Mouse (Mus musculus) forebrain, embryonic 14.5 days (tissue): ENCODE data around the gene Aldh1a2. TPM values are rescaled to one million over a fixed set of nuclear protein-coding genes. Genes with fewer than 3 reads are reported as not detected.

Experiments used
- ATAC-seq: fragments of 200-750 bp; cut with Nextera tagmentation; 2 replicates; pipeline ENCODE4 v1.8.0; 2017; ENCODE audit warnings: mild to moderate bottlenecking, moderate library complexity
- DNase-seq: peaks from one replicate; pipeline ENCODE4 v3.0.0-alpha.2; 2015; ENCODE audit warnings: low spot score
- H3K27ac ChIP-seq: fragments of 300-500 bp; sonication (generic); 2 replicates; pipeline ENCODE4 v1.5.1; 2014; ENCODE audit warnings: low read depth, mild to moderate bottlenecking, control low read depth, low read length, moderate library complexity
- H3K27me3 ChIP-seq: fragments of 300-500 bp; sonication (generic); replicated peaks from 2 replicates; pipeline ENCODE4 v1.6.1; 2014; ENCODE audit warnings: low read length, control low read depth, mixed read lengths; ENCODE audit not compliant: control insufficient read depth, insufficient read depth
- H3K36me3 ChIP-seq: fragments of 300-500 bp; sonication (generic); 2 replicates; pipeline ENCODE4 v1.6.1; 2014; ENCODE audit warnings: low read length, control low read depth; ENCODE audit not compliant: control insufficient read depth, insufficient read depth
- H3K4me1 ChIP-seq: fragments of 300-500 bp; sonication (generic); 2 replicates; pipeline ENCODE4 v1.6.1; 2014; ENCODE audit warnings: antibody characterized with exemption, low read length, control low read depth; ENCODE audit not compliant: control insufficient read depth, insufficient read depth
- H3K4me2 ChIP-seq: fragments of 300-500 bp; sonication (generic); 2 replicates; pipeline ENCODE4 v1.6.1; 2014; ENCODE audit warnings: mild to moderate bottlenecking, control low read depth, low read length
- H3K4me3 ChIP-seq: fragments of 300-500 bp; sonication (generic); 2 replicates; pipeline ENCODE4 v1.5.1; 2014; ENCODE audit warnings: low read depth, low read length, control low read depth
- H3K9ac ChIP-seq: fragments of 300-500 bp; sonication (generic); 2 replicates; pipeline ENCODE4 v1.6.1; 2014; ENCODE audit warnings: mild to moderate bottlenecking, low read length, control low read depth, moderate library complexity
- H3K9me3 ChIP-seq: fragments of 300-500 bp; sonication (generic); replicated peaks from 2 replicates; pipeline ENCODE4 v1.6.1; 2016; ENCODE audit warnings: low read length, control low read depth, mixed read lengths; ENCODE audit not compliant: control insufficient read depth
- WGBS: fragments of 180-500 bp; shearing (Covaris S2); extraction: QIAGEN DNeasy Blood & Tissue Kit; methylation state at CpG from one replicate; pipeline ENCODE4 v1.1.7; 2014; 5-methylcytosine and 5-hydroxymethylcytosine counted together
- polyA plus RNA-seq: library from polyadenylated mRNA; unstranded; fragments of >200 nt; fragmentation: Nextera tagmentation; extraction: Ambion mirVana; gene quantifications from 2 replicates; pipeline ENCODE4 v1.2.1, GENCODE M21; 2014

Gene Aldh1a2
- polyA plus RNA-seq, 1 experiment from 2014 or later, result 12.4 TPM

DNA sequence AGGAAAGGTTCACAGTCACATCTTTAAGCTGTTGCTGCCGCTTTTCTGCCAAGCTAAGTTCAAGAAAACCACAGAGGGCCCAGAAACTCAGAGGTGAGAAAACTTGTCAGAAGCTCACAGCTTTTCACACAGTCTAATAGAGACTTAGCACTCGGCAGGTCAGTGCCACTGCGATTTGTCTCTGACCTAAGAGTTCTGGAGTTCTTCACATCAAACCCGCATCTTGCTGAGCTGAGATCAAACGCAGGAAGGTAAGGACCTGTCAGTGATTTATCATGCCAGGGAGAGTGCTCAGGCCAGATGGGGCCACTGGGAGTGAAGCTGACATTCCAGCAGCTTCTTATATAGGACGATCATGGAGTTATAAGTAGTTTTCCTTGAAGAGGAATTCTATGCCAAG, 14.4 kb downstream of the Aldh1a2 start:
- Histone ChIP-seq H3K27ac (no peak overlapping the region), H3K4me1 (no peaks in the 10 kb centered on the region), H3K9me3 (no peaks in the 10 kb centered on the region), H3K4me3 (no peak overlapping the region), H3K27me3 (peaks cover 17% of the 10 kb centered on the region; the same call in 1 of the 2 replicates), H3K36me3 (no peaks in the 10 kb centered on the region), H3K9ac (no peak overlapping the region), H3K4me2 (no peak overlapping the region)
- ATAC-seq, result no peak
- no peak for DNase-seq
- WGBS, result 31% methylated on average over 6 of the region's 6 CpGs

DNA sequence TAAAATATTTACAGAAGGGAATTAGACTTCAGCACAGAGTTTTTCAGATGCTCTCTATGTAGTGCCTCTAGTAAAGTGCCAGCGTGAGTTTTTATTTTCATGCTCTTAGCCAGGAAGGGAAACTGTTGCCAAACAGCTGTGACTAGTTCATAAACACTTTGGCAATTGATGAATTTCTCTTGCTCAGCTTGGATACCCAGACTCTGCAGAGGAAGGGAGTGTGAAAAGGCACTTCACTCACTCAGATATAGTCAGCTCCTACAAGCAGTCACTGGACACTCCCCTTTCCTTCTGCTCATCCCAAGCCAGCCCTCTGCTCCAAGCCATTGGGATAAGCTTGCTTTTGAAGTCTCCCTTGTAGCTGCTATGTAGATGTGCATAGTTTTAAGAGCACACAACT, 21.0 kb downstream of the Aldh1a2 start:
- no peak overlapping the region for H3K27ac ChIP-seq
- ATAC-seq, result no peak
- WGBS, result 79% methylated on average over 1 of the region's 1 CpGs

DNA sequence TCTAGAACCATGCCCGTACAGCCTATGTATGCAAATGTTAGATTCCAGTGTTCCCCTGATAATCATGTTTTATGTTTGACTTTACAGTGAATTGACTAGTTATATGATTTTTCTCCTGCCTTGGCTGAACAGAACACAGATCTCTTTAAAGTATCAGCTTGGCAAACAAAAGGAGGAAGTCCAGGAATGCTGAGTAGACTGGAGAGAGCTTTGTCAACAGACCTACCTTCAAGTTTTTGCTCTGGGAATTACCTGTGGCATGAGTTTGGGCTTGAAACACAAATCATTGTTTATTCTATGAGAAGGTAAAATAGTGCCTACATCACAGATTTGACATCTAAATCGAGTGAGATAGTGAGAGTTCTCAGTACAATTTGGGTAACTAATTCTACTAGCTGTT, 24.3 kb downstream of the Aldh1a2 start:
- WGBS, result 82% methylated on average over 2 of the region's 2 CpGs
- no peak for ATAC-seq
- no peaks in the 10 kb centered on the region for H3K4me1 ChIP-seq

More for the DNA sequence above, 21.0 kb downstream of the Aldh1a2 start:
- H3K9me3 ChIP-seq, result no peaks in the 10 kb centered on the region
- H3K4me3 ChIP-seq, result no peak overlapping the region
- 0 out of 2 replicates have a peak, but pooled peaks cover 3% of the 10 kb centered on the region for H3K27me3 ChIP-seq
- peak; percentile 44 for DNase-seq
- no peaks in the 10 kb centered on the region for H3K4me1 ChIP-seq
- H3K36me3 ChIP-seq, result no peaks in the 10 kb centered on the region
- H3K4me2 ChIP-seq, result no peak overlapping the region
- H3K9ac ChIP-seq, result no peak overlapping the region

DNA sequence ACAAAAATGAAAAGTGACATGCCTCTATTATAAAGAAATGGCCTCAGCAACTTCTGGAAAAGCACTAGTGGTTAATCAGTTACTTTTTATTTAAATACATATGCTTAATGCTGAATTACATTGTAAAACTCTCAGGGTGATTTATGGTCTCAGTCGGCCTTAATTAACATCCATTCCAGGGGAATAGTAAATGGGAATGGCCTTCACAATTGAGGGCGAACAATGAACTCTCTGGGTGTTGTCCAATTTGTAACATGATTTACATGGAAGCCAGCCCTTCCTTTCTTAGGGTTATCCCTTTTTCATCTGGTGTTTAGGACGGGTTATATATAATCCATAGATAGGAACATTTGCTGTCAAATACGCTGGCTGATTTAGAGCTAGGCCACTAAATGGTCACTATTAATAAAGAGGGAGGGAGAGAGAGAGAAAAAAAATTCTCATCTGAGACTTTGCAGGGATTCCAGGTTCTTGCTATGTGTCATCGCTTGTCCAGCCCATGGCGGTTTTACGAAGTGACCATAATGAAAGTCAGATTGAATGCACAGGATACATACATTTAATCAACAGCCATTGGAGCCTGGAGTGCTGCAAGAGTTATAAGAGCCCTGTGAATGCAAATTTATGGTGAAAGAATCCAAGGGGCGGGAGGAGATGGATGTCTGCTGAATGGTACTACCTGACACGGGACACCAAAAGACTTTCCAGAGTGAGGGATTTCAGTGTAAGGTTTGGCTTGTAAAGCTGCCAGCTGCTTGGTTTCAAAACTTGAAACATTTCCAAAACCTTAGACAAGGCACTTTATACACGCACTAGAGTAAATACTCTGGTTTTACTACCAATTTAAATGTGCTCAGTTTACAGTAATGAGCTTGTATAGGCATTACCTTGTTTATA, 26.2 kb downstream of the Aldh1a2 start:
- H3K9me3 ChIP-seq, result no peaks in the 10 kb centered on the region
- H3K4me2 ChIP-seq, result no peak overlapping the region
- no peaks in the 10 kb centered on the region for H3K4me1 ChIP-seq
- no peak overlapping the region for H3K4me3 ChIP-seq
- H3K36me3 ChIP-seq, result no peaks in the 10 kb centered on the region
- DNase-seq (peak; percentile 36), ATAC-seq (no peak)
- no peaks in the 10 kb centered on the region for H3K27me3 ChIP-seq
- no peak overlapping the region for H3K27ac ChIP-seq
- 51% methylated on average over 10 of the region's 10 CpGs for WGBS
- no peak overlapping the region for H3K9ac ChIP-seq

More for the DNA sequence above, 24.3 kb downstream of the Aldh1a2 start:
- Histone ChIP-seq H3K27me3 (no peaks in the 10 kb centered on the region), H3K4me3 (no peak overlapping the region), H3K9me3 (no peaks in the 10 kb centered on the region), H3K4me2 (no peak overlapping the region), H3K9ac (no peak overlapping the region), H3K27ac (no peak overlapping the region), H3K36me3 (no peaks in the 10 kb centered on the region)
- DNase-seq, result no peak

GRCm38 (mm10) chr9:71242412-71242781, 26.8 kb downstream of the Aldh1a2 start:
- no peaks in the 10 kb centered on the region for H3K36me3 ChIP-seq
- no peak overlapping the region for H3K27ac ChIP-seq
- no peak overlapping the region for H3K9ac ChIP-seq
- H3K4me3 ChIP-seq, result no peak overlapping the region
- H3K9me3 ChIP-seq, result no peaks in the 10 kb centered on the region
- DNase-seq (no peak), ATAC-seq (no peak)
- H3K4me1 ChIP-seq, result no peaks in the 10 kb centered on the region
- H3K4me2 ChIP-seq, result no peak overlapping the region
- no peaks in the 10 kb centered on the region for H3K27me3 ChIP-seq
- WGBS, result 65% methylated on average over 5 of the region's 5 CpGs

DNA sequence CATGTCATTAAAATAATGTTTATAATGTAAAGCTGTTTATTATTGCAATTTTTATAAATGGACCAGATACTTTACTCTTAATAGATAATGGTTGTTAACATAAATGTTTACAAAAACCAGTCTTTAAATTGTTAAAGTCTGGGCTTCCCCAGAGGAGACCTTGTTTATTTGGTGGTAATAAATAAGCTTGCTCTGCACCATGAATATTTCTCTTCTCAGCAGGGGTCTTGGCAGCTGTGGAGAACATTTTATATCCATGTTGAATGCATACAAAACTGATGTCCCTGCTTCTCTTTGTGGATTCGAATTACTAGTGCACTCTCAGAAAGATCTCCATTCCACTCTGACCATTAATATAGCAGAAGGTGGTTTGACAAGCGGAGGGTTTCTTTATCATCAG, 38.8 kb downstream of the Aldh1a2 start:
- no peaks in the 10 kb centered on the region for H3K4me1 ChIP-seq
- ATAC-seq (no peak), DNase-seq (no peak)
- H3K4me2 ChIP-seq, result no peak overlapping the region
- H3K9me3 ChIP-seq, result no peaks in the 10 kb centered on the region
- WGBS, result 78% methylated on average over 2 of the region's 2 CpGs
- no peak overlapping the region for H3K4me3 ChIP-seq
- H3K27ac ChIP-seq, result no peak overlapping the region
- H3K36me3 ChIP-seq, result no peaks in the 10 kb centered on the region
- H3K9ac ChIP-seq, result no peak overlapping the region
- no peaks in the 10 kb centered on the region for H3K27me3 ChIP-seq

- H3K9ac ChIP-seq, result no peak overlapping the region
- no peaks in the 10 kb centered on the region for H3K36me3 ChIP-seq
- no peak overlapping the region for H3K4me2 ChIP-seq
- no peaks in the 10 kb centered on the region for H3K27me3 ChIP-seq
- H3K27ac ChIP-seq, result no peak overlapping the region
- 83% methylated on average over 3 of the region's 3 CpGs for WGBS
- H3K9me3 ChIP-seq, result no peaks in the 10 kb centered on the region
- DNase-seq (no peak), ATAC-seq (no peak)
- no peaks in the 10 kb centered on the region for H3K4me1 ChIP-seq
- H3K4me3 ChIP-seq, result no peak overlapping the region
Observed at GRCm38 (mm10) chr9:71262711-71263110, 47.1 kb downstream of the Aldh1a2 start.

DNA sequence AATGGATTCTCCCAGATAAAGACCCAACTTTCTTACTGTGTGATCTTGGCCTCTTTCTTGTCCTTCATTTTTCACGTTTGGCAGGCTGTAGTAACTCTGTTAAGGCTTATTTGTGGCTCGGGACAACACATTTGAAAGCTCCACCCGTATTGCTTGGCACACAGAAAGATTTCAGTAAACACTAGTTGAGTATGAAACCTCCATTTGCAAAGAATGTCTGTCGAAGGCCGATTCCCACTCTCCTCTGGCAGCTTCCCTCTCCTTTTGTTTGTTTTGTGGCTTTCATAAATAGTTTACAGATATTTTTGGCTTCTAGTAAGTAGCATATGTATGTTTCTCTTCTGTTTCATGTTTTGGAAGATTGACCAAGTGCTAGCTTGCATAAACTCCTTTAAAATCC, 54.1 kb downstream of the Aldh1a2 start:
- Histone ChIP-seq H3K27ac (no peak overlapping the region), H3K9ac (no peak overlapping the region), H3K4me1 (no peaks in the 10 kb centered on the region), H3K36me3 (no peaks in the 10 kb centered on the region), H3K27me3 (no peaks in the 10 kb centered on the region), H3K4me2 (no peak overlapping the region), H3K4me3 (no peak overlapping the region), H3K9me3 (no peaks in the 10 kb centered on the region)
- DNase-seq (no peak), ATAC-seq (no peak)
- WGBS, result 84% methylated on average over 5 of the region's 5 CpGs

DNA sequence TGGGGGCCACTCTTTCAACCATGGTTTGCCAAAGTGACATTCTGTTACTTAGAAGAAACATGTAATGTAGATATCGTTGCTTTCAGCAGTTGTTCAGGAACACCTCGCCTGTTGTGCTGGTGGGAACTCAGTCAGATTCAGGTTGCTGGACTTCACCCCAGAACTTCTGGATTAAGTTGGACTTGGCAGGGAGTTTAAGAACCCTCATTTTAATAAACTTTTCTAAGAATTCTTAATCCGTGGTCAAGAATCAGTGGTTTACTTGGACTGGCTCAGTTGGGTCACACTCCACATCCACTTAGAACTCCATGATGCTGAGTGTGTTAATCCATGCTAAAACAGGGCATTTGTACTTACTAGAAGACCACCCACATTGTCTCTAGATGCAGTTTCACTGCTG, 54.6 kb downstream of the Aldh1a2 start:
- Histone ChIP-seq H3K4me1 (no peaks in the 10 kb centered on the region), H3K27me3 (no peaks in the 10 kb centered on the region), H3K4me2 (no peak overlapping the region), H3K4me3 (no peak overlapping the region), H3K9ac (no peak overlapping the region), H3K36me3 (no peaks in the 10 kb centered on the region), H3K9me3 (no peaks in the 10 kb centered on the region), H3K27ac (no peak overlapping the region)
- 89% methylated on average over 3 of the region's 3 CpGs for WGBS
- ATAC-seq (no peak), DNase-seq (no peak)
